Mouse (Mus musculus) stomach, embryonic 14.5 days (tissue): Measurements from ENCODE around the gene Hemk1. TPM values are rescaled to one million over a fixed set of nuclear protein-coding genes. Genes with fewer than 3 reads are reported as not detected.
A peak's percentile ranks its signal among the peaks of the same experiment; 100 is the strongest.
"Not testable (repeated sequence)": the region's sequence is repeated elsewhere in the genome, so short reads cannot be mapped to it uniquely, and the experiment has no call there.

Experiments
- ATAC-seq: fragments of 200-750 bp; cut with Nextera tagmentation; 2 replicates; pipeline ENCODE4 v1.8.0; 2017; ENCODE audit warnings: low read depth, moderate TSS enrichment; ENCODE audit not compliant: insufficient number of reproducible peaks, insufficient read depth, low FRiP score
- H3K27ac ChIP-seq: fragments of 300-500 bp; sonication (generic); 2 replicates; pipeline ENCODE4 v1.5.1; 2014; ENCODE audit warnings: mild to moderate bottlenecking, low read length, moderate library complexity, mixed read lengths
- H3K27me3 ChIP-seq: fragments of 300-500 bp; sonication (generic); 2 replicates; pipeline ENCODE4 v1.6.1; 2014; ENCODE audit warnings: low read length, control low read depth, mixed read lengths; ENCODE audit not compliant: control insufficient read depth, insufficient read depth
- H3K36me3 ChIP-seq: fragments of 300-500 bp; sonication (generic); 2 replicates; pipeline ENCODE4 v1.6.1; 2014; ENCODE audit warnings: mild to moderate bottlenecking, control low read depth, low read length, moderate library complexity, mixed read lengths; ENCODE audit not compliant: control insufficient read depth, insufficient read depth
- H3K4me1 ChIP-seq: fragments of 300-500 bp; sonication (generic); 2 replicates; pipeline ENCODE4 v1.6.1; 2014; ENCODE audit warnings: low read length, control low read depth, mixed read lengths; ENCODE audit not compliant: control insufficient read depth, insufficient read depth
- H3K4me2 ChIP-seq: fragments of 300-500 bp; sonication (generic); replicated peaks from 2 replicates; pipeline ENCODE4 v1.6.1; 2014; ENCODE audit warnings: low read depth, low read length, control low read depth
- H3K4me3 ChIP-seq: fragments of 300-500 bp; sonication (generic); 2 replicates; pipeline ENCODE4 v1.5.1; 2014; ENCODE audit warnings: low read depth, low read length, control low read depth
- H3K9ac ChIP-seq: fragments of 300-500 bp; sonication (generic); replicated peaks from 2 replicates; pipeline ENCODE4 v1.6.1; 2014; ENCODE audit warnings: low read depth, mild to moderate bottlenecking, control low read depth, low read length, moderate library complexity, mixed read lengths
- H3K9me3 ChIP-seq: fragments of 300-500 bp; sonication (generic); 2 replicates; pipeline ENCODE4 v1.6.1; 2016; ENCODE audit warnings: low read depth, low read length, control low read depth; ENCODE audit not compliant: control insufficient read depth
- WGBS: fragments of 180-500 bp; shearing (Covaris S2); extraction: QIAGEN DNeasy Blood & Tissue Kit; methylation state at CpG from one replicate; pipeline ENCODE4 v1.1.7; 2014; 5-methylcytosine and 5-hydroxymethylcytosine counted together
- polyA plus RNA-seq: library from polyadenylated mRNA; unstranded; fragments of >200 nt; fragmentation: Nextera tagmentation; extraction: Ambion mirVana; gene quantifications from 2 replicates; pipeline ENCODE4 v1.2.1, GENCODE M21; 2014

Gene Hemk1
- polyA plus RNA-seq, 1 experiment from 2014 or later: 12.4 TPM

GRCm38 (mm10) chr9:107309171-107309570 lies 29.0 kb downstream of the Hemk1 start:
- Histone ChIP-seq H3K4me3 (no peak overlapping the region), H3K4me2 (no peak overlapping the region), H3K9ac (no peak overlapping the region), H3K27me3 (no peaks in the 10 kb centered on the region), H3K9me3 (no peaks in the 10 kb centered on the region), H3K4me1 (peaks cover 22% of the 10 kb centered on the region), H3K36me3 (no peaks in the 10 kb centered on the region), H3K27ac (no peak overlapping the region)
- no peak for ATAC-seq
- WGBS: 63% methylated on average over 9 of the region's 9 CpGs

GRCm38 (mm10) chr9:107308346-107309000 lies 29.7 kb downstream of the Hemk1 start:
- Histone ChIP-seq H3K9me3 (no peaks in the 10 kb centered on the region), H3K9ac (no peak overlapping the region), H3K4me3 (no peak overlapping the region), H3K36me3 (no peaks in the 10 kb centered on the region), H3K4me2 (0 out of 2 replicates have a peak overlapping the region, but pooled peaks have one; percentile 3), H3K4me1 (peaks cover 22% of the 10 kb centered on the region), H3K27ac (peak overlapping the region; percentile 81; the same call in 1 of the 2 replicates), H3K27me3 (no peaks in the 10 kb centered on the region)
- peak; percentile 14; the same call in 1 of the 2 replicates for ATAC-seq
- 80% methylated on average over 9 of the region's 9 CpGs for WGBS

DNA sequence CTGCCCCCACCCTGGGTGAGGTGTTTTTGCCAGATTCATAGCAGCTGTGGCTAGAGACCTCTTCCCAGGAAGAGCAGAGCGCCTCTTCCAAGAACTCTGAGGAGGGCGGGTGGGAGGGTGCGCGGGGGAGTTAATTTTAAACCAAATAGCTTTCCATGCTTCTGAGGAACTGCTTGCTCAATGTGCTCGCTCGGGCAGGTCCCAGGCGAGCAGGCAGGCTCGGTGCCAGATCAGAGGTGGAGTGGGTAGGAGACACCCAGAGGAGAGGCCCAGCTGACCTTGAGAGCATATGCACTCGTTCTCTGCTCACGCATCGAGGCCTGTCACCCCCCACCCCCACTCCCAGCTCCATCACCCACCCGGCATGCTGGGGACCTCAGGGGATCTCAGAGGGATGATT lies 30.3 kb downstream of the Hemk1 start:
- WGBS: 34% methylated on average over 12 of the region's 12 CpGs
- H3K9ac ChIP-seq: no peak overlapping the region
- ATAC-seq: peak; percentile 64
- peaks cover 22% of the 10 kb centered on the region for H3K4me1 ChIP-seq
- 0 out of 2 replicates have a peak overlapping the region, but pooled peaks have one; percentile 3 for H3K4me2 ChIP-seq
- H3K27me3 ChIP-seq: no peaks in the 10 kb centered on the region
- no peak overlapping the region for H3K4me3 ChIP-seq
- H3K9me3 ChIP-seq: no peaks in the 10 kb centered on the region
- peak overlapping the region; percentile 81; the same call in 1 of the 2 replicates for H3K27ac ChIP-seq
- H3K36me3 ChIP-seq: no peaks in the 10 kb centered on the region

GRCm38 (mm10) chr9:107307099-107307872 lies 30.9 kb downstream of the Hemk1 start:
- Histone ChIP-seq H3K36me3 (no peaks in the 10 kb centered on the region), H3K4me2 (0 out of 2 replicates have a peak overlapping the region, but pooled peaks have one; percentile 3), H3K27me3 (no peaks in the 10 kb centered on the region), H3K4me3 (no peak overlapping the region), H3K9me3 (no peaks in the 10 kb centered on the region), H3K4me1 (peaks cover 22% of the 10 kb centered on the region), H3K9ac (no peak overlapping the region), H3K27ac (peak overlapping the region; percentile 81; the same call in 1 of the 2 replicates)
- WGBS: 65% methylated on average over 11 of the region's 11 CpGs
- 0 out of 2 replicates have a peak, but pooled peaks have one; percentile 14 for ATAC-seq

- H3K36me3 ChIP-seq, H3K4me2 ChIP-seq, H3K4me3 ChIP-seq, H3K27ac ChIP-seq, H3K27me3 ChIP-seq, H3K9me3 ChIP-seq, H3K9ac ChIP-seq, ATAC-seq: not testable (repeated sequence)
- H3K4me1 ChIP-seq: peaks cover 22% of the 10 kb centered on the region
- WGBS: 94% methylated on average over 1 of the region's 1 CpGs
Observed at GRCm38 (mm10) chr9:107306673-107307072, 31.5 kb downstream of the Hemk1 start.

DNA sequence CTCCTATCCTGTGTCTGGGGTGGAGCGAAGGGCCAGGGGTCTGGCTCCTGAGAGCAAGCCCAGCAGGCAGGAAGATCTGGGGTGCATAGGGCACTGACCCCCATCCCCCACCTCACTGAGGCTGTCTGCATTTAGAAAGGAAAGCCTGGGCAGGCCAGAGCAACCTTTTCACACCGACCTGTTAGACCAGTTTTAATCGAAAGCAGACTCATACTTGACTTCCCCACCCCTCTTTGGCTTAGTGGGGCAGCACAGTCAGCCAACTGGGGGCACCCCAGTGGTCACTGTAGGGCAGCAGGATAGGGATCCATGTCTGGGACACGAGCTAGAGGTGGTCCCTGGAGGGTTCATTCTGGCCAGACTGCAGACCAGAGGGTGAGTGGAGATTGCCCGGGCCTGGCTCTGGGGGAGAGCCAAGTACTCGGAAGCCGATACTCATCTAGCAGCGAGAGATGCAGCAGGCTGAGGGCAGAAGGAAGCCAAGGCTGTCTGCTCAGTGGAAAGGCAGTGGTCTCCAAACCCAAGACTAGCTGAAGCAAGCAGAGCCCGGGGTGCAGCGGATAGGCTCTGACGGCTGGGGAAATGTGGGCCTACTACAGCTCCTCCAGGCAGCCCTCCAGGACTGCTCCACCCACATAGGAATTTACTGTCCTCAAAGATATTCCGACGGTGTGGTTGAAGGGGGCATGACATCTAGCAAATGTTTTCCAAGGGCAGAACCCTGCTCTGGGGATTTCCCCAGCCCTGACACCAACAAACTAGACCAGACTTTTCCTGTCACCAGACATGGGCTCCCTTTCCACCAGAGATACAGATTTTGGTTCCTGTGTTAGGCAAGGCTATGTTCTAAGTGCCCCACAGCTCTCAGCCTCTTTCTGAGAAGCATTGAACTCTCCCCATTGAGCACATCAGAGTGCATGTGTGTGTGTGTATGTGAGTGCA lies 32.3 kb downstream of the Hemk1 start:
- H3K27ac ChIP-seq: peak overlapping the region; percentile 89
- H3K9ac ChIP-seq: no peak overlapping the region
- H3K36me3 ChIP-seq: peaks cover 11% of the 10 kb centered on the region
- H3K4me3 ChIP-seq: no peak overlapping the region
- H3K4me2 ChIP-seq: peak overlapping the region; percentile 12; the same call in 1 of the 2 replicates
- H3K4me1 ChIP-seq: peaks cover 22% of the 10 kb centered on the region
- peak; percentile 62 for ATAC-seq
- no peaks in the 10 kb centered on the region for H3K27me3 ChIP-seq
- H3K9me3 ChIP-seq: no peaks in the 10 kb centered on the region
- 50% methylated on average over 13 of the region's 13 CpGs for WGBS

DNA sequence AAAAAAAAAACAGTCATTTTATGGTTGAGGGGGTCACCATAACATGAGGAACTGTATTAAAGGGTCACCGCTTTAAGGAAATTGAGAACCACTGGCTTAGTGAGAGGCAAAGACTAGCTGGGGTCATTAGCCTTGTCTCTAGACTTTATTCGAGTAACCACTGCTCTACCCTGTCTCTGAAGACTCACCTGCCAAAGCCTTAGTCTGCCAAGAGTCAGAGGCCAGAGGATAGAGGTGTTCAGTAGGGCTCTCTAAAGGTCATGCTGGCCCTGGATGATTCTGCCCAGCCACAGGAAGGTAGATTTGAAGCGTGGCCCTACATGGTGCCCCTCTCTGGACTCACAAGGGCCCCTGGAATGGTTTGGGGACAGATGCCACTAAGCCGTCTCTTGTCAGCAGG lies 33.1 kb downstream of the Hemk1 start:
- no peak overlapping the region for H3K9ac ChIP-seq

DNA sequence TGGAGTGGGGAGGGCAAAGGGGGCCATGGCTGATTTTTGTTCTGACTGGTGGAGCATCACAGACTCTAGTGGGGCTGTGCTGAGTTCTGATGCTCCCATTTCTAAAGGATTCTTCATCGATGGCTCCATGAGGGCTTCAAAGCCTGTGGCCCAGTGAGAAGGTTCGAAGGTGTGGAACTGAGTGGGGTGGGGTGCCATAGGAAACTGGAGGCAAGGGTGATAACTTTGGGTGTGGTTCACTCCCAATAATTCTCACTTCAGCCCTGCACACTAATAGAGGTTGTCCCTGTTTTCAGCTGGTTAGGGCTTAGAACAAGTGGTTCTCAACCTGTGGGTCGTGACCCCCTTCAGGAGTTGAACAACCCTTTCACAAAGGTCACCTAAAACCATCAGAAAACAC lies 33.8 kb downstream of the Hemk1 start:
- Histone ChIP-seq H3K27ac (no peak overlapping the region), H3K4me1 (peaks cover 22% of the 10 kb centered on the region), H3K9me3 (no peaks in the 10 kb centered on the region), H3K27me3 (no peaks in the 10 kb centered on the region), H3K9ac (no peak overlapping the region), H3K4me2 (no peak overlapping the region), H3K4me3 (no peak overlapping the region), H3K36me3 (peaks cover 13% of the 10 kb centered on the region)
- WGBS: 84% methylated on average over 3 of the region's 3 CpGs
- no peak for ATAC-seq

More for the DNA sequence above, 33.1 kb downstream of the Hemk1 start:
- WGBS: 80% methylated on average over 4 of the region's 4 CpGs
- H3K9me3 ChIP-seq: no peaks in the 10 kb centered on the region
- no peak overlapping the region for H3K4me3 ChIP-seq
- H3K27me3 ChIP-seq: no peaks in the 10 kb centered on the region
- no peak for ATAC-seq
- H3K36me3 ChIP-seq: peaks cover 13% of the 10 kb centered on the region
- no peak overlapping the region for H3K4me2 ChIP-seq
- peaks cover 22% of the 10 kb centered on the region for H3K4me1 ChIP-seq
- H3K27ac ChIP-seq: peak overlapping the region; percentile 89
